Mouse (Mus musculus) cerebellum, adult 9-11 months (tissue): Measurements from ENCODE around the gene Fut2.

ENCODE experiments used
- DNase-seq: peaks from one replicate; pipeline ENCODE4 v3.0.0; 2022

The Fut2 gene

DNA sequence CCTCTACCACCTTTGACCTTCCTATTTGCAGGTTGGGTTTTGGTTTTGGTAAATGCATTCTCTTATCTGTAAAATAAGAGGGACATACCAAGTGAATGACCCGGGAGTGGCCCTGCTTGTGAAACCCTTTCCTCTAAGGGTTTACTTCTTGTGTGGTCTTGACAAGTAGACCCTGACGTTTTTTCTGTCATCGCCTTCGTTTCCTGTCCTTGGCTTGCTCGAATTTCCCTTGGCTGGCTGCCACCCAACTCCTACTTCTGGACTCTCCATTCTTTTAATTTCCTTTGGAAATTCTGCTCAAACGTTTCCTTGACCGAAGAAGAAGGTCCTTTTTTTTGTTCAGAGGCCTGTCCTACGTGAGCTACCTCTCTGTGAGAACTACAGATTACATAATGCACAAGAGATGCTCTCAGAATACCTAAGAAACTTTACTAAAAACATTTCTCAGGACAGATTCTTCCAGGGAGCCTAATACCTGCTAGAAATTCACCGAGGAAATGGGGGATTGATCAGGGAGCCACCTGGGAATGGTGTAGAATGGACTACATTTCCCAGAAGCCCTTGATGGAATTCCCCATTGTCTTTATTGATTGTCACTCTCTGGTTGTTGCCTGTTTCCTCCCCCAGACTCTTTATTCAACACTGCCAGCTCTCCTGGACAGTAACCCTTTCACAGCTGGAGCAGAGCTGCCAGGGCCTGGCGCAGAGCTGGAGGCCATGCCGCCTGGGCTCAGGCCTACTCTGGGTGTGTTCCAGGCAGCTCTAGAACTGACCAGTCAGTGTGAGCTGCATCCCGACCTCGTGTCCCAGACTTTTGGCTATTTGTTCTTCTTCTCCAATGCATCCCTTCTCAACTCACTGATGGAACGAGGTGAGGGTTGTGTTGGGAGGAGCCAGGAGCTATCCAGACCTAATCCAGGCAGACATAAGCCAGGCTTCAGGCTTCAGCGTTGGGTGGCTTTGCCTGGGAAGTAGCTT lies 30.2 kb downstream of the Fut2 start:
- DNase-seq = peak; percentile 53

GRCm38 (mm10) chr7:45634946-45635681 lies 31.1 kb downstream of the Fut2 start:
- DNase-seq = peak; percentile 43

- DNase-seq = peak; percentile 85
Measured at GRCm38 (mm10) chr7:45632499-45632898, 33.7 kb downstream of the Fut2 start.

DNA sequence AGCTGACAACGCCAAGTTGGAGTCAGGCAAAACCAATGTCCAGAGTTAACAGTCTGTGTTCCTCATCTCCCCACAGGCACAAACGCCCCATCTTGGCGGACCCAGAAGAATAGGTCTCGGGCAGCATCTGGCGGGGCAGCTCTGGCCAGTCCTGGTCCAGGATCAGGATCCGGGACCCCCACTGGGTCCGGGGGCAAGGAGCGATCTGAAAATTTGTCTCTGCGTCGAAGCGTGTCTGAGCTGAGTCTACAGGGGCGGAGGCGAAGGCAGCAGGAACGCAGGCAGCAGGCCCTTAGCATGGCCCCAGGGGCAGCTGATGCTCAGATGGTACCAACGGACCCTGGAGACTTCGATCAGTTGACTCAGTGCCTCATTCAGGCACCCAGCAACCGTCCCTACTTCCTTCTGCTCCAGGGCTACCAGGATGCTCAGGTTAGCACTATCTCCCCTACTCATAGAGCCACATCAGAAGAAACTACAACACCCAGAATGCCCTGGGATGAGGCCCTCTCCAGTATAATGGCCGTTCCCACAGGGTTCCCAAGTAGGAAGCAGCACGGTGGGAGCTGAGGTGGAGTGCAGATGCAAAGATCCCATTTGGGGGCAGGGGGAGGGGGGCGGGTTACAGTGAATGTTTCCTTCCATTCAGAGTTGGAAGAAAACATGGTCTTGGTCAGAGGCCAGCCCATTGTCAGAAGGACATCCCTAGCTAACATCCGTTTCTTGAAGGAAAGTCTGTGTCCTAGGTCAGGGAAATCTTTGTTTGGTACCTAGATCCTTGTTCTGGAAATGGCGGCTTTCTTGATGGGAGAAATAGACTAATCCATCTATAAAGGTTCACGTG lies 35.9 kb downstream of the Fut2 start:
- peak; percentile 66 for DNase-seq

GRCm38 (mm10) chr7:45628364-45629294 lies 37.6 kb downstream of the Fut2 start:
- DNase-seq = peak; percentile 94

- DNase-seq = no peak
Measured at GRCm38 (mm10) chr7:45627261-45627660, 38.9 kb downstream of the Fut2 start, which contains the start of gene Rasip1. Gene Rasip1 (plus strand): TSS chr7:45627488.

DNA sequence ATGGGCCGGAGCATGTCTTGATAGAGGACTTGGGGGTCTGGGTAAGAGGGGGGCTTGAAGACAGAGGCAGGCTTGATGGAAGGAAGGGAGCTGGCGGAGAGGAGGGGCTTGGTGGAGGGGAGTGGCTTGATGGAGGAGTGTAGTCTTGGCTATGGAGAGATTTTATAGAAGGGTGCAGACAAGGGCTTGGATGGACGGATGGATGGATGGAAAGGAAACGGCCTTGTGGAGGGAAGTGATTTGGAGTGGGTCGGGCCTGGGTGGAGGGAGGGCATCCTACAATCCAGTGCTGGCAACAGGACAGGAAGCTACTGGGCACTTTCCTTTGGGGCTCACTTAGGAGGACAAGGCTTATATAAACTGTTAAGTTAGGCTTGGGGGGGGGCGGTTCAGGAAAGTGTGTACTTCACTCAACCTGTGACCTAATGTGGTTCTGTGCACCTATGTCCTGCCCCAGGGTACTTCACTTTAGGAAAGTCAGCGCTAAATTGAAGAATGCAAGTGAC lies 39.6 kb downstream of the Fut2 start:
- no peak for DNase-seq

DNA sequence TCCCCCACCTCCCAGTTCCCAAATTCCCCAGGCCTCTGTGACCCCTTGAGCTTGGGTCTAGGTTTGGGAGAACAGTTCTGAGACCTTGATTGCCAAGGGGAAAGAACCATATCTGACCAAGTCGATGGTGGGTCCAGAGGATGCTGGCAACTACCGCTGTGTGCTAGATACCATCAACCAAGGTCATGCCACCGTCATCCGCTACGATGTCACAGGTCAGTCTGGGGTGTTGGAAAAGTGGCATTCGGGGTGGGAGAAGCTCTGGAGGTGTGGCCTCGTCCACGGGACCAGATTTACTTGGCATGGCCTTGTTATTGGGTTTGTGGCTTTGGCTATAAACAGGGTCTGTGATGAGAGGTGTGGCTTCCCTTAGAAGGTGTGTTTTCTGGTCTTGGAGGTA lies 40.7 kb downstream of the Fut2 start:
- peak; percentile 29 for DNase-seq

DNA sequence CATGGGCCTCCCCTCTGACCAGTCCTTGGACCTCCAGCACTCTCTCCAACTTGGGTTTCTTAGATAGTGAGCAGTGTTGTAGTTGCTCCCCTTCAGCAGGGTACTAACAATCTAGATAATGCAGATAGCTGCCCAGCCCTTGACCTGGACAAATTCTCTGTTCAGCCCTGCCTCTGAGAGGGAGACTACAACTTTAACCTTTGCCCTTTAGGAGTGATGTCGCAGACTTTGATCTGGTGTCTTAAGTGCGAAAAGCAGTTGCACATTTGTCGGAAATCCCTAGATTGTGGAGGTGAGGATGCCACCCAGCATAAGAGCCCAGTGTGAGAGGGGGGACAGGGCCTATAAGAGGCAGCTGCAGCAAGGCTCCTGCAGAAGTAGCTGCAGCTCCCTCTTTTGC lies 41.5 kb downstream of the Fut2 start:
- no peak for DNase-seq

- no peak for DNase-seq
Measured at GRCm38 (mm10) chr7:45623507-45623906, 42.7 kb downstream of the Fut2 start.

- DNase-seq = no peak
Measured at GRCm38 (mm10) chr7:45621443-45621842, 44.8 kb downstream of the Fut2 start, which contains the start of gene Izumo1. Gene Izumo1 (plus strand): TSS chr7:45621811.

DNA sequence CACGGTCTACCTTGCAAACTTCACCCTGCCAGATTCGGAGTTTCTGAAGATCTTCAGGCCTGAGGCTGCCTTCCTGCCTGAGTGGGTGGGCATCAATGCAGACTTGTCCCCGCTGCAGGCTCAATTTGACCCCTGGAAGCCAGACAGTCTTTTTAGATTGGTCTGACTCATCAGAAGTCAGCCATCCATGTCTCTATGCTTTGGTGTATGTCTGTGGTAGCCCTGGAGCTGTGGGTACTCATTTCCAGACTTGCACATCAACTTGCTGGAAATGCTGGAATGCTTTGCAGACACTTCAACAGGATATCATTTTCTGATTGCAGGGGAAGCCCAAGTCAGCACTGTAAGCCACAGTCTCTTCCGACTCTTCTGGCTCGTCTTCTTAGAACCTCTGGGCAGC lies 46.6 kb downstream of the Fut2 start:
- DNase-seq = no peak

GRCm38 (mm10) chr7:45618316-45618715 lies 47.9 kb downstream of the Fut2 start:
- DNase-seq = no peak

DNA sequence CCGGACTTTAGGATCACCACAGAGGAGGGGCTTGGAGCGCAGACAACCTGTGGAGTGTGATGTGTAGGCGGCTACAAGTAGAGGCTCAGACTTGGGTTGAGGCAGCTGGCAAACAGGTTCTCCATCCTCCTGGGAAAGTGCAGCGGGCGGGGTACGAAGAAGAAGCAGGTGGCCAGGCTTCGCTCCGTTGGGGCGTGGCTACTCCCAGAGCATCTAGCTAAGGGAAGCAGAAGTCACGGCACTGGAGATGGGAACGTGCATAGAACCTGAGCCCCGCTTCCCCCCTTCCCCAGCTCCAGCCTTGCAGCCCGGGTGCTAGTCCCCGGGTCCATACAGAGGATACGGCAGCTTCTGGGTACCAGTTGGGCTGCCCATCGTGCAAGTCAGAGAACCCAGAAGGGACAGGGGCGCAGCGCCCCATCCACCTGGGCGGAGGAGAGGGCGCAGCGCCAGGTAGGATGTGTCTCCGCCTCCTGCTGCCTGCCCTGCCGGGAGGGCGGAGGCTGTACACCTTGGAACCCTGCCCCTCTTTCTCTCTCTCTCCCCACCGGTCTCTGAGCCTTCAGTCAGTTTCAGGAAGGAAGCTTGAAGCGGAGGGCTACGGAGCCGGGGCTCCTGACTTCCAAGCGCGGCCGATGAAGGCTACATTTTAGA lies 49.0 kb downstream of the Fut2 start, which contains the start of gene Fut1:
Gene Fut1, plus strand, starts transcription at position 248 of the 654 bp plus-strand sequence.
- no peak for DNase-seq

- DNase-seq = no peak
Measured at GRCm38 (mm10) chr7:45616277-45616676, 49.9 kb downstream of the Fut2 start.

- no peak for DNase-seq
Measured at GRCm38 (mm10) chr7:45609511-45609910, 56.7 kb downstream of the Fut2 start.

GRCm38 (mm10) chr7:45605704-45606289 lies 60.4 kb downstream of the Fut2 start:
- DNase-seq = no peak

DNA sequence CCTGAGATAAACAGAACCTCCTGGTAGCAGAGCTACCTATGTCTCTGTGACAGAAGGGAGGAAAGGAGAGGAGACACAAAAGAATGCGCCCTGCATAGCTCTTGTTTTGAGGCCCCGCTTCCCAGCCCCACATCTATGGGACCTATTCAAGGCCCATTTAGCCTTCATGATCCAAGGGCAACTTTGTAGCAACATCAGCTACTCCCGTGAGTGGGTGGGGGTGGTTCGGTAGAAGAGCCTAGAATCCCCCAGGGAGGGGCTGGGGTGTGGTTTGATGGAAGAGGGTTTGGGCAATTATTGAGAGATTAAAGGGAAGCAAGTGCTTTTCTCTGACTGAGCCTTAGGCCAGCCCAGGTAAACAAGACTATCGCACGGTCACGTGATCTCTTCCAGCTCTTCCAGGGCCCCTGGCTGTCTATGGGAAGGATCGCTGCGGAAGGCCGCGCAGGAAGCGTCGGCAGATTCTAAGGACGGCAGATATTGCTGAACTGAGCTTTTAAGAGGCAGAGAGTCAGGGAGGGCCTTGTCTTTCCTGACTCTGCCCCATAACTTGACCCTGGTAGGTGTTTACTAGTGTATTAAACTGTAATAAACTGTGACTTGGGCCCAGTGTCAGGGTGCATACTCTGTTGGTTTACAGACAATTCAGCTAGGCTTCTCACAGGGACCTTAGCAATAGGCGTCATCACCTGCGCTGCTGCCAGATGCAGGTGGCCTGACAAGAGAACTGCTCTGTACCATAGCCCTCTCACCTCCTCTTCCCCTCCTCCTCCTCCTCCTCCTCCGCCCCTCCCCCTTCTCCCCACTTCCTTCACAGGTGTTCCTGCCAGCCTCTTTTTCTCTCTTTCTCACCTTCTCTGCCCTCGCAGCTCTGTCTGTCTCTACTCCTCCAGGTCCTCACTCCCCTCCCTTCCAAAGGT lies 67.0 kb downstream of the Fut2 start:
- no peak for DNase-seq
